Mouse (Mus musculus): ENCODE data around the gene Cyb561d1. TPM values are rescaled to one million over a fixed set of nuclear protein-coding genes. Genes with fewer than 3 reads are reported as not detected.

Cyb561d1 gene
- total RNA-seq, 1 experiment from 2014 or later, result 9.5 TPM

- ATAC-seq (replicated peaks in 1 of 2; ENCODE audit: insufficient read depth in 1 of 2, low FRiP score in 2 of 2, low TSS enrichment in 1 of 2, low read depth in 1 of 2, poor library complexity in 2 of 2, severe bottlenecking in 2 of 2), result no peak
These were observed 8.0 kb upstream of the Cyb561d1 start for GRCm38 (mm10) chr3:108209001-108209400.

- no peak for ATAC-seq (replicated peaks in 1 of 2; ENCODE audit: insufficient read depth in 1 of 2, low FRiP score in 2 of 2, low TSS enrichment in 1 of 2, low read depth in 1 of 2, poor library complexity in 2 of 2, severe bottlenecking in 2 of 2)
These were observed 5.8 kb upstream of the Cyb561d1 start for GRCm38 (mm10) chr3:108206731-108207375.

GRCm38 (mm10) chr3:108205601-108206000 is 4.6 kb upstream of the Cyb561d1 start:
- ATAC-seq (replicated peaks in 1 of 2; ENCODE audit: insufficient read depth in 1 of 2, low FRiP score in 2 of 2, low TSS enrichment in 1 of 2, low read depth in 1 of 2, poor library complexity in 2 of 2, severe bottlenecking in 2 of 2), result no peak

DNA sequence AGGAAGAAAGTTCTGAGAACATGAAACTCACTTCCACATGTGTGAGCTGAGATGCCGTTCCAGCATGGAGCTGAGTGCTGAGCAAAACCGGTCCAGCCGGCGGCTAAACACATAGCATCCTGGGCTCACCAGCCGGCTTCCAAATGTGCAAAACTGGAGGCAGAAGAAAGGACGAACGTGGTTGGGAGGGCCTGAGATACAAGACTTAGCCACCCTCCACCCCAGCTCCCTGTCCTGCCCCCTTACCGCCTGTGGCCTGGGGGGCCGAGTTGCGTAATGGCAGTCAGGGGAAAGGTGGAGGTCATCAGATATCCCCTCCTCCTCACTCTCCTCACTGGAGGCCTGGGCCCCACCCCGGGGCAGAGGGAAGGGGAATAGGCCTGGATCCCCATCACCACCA is 3.5 kb upstream of the Cyb561d1 start:
- no peak for ATAC-seq (replicated peaks in 1 of 2; ENCODE audit: insufficient read depth in 1 of 2, low FRiP score in 2 of 2, low TSS enrichment in 1 of 2, low read depth in 1 of 2, poor library complexity in 2 of 2, severe bottlenecking in 2 of 2)

DNA sequence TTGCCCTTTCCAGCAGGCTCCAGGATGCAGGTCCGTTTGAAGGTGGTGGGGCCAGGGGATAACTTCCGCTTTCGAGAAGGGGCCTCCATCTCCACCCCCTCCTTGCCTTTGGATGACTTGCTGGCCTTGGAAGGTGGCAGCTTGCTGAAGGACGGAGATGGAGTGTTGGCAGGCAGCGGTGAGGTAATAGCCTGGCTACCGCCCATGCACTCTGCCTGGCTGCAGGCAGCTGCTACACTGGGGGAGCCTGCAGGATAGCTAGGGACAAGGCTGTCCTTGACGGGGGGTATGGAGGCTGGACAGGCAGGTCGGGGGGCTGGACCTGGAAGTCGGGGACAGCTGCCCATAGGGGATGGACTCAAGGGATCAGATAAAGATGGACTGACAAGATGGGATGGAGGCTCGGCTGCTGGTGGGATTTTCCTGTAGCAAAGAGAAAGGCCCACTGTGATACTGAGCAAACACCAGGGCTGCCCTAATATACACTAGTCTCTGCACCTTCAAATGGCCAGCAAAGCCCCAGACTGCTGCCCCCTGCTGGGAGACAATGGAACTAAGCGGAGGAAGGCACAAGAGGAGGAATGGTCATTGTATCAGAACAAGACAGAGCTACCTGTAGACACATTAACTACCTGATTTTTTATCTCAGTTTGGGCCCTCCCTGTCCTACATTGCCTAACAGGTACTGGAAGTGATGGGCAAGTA is 2.8 kb upstream of the Cyb561d1 start:
- peak in 1 of 2 experiments; percentile 29; a peak in 1 of 4 replicates for ATAC-seq (replicated peaks in 1 of 2; ENCODE audit: insufficient read depth in 1 of 2, low FRiP score in 2 of 2, low TSS enrichment in 1 of 2, low read depth in 1 of 2, poor library complexity in 2 of 2, severe bottlenecking in 2 of 2)

- ATAC-seq (replicated peaks in 1 of 2; ENCODE audit: insufficient read depth in 1 of 2, low FRiP score in 2 of 2, low TSS enrichment in 1 of 2, low read depth in 1 of 2, poor library complexity in 2 of 2, severe bottlenecking in 2 of 2), result no peak
These were observed 2.2 kb upstream of the Cyb561d1 start for GRCm38 (mm10) chr3:108203212-108203611.

DNA sequence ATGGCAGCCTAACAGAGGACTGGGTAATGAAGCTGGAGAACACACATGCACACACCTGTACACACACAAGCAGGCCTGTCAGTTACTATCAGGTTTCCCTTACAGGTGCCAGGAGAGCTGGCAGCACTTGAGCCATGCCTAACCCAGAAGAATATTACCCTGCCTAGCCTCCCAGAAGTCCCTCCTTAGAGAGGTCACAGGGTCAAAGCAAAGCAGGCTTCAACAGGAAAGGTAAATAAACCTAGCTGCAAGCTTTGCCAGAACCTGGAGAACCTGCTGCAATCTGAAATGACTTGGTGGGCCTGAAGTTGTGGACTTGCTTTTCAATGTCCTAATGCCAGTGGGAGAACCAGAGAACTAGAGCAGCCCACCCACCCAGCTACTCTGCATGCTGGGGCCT is 1.5 kb upstream of the Cyb561d1 start:
- no peak for ATAC-seq (replicated peaks in 1 of 2; ENCODE audit: insufficient read depth in 1 of 2, low FRiP score in 2 of 2, low TSS enrichment in 1 of 2, low read depth in 1 of 2, poor library complexity in 2 of 2, severe bottlenecking in 2 of 2)

DNA sequence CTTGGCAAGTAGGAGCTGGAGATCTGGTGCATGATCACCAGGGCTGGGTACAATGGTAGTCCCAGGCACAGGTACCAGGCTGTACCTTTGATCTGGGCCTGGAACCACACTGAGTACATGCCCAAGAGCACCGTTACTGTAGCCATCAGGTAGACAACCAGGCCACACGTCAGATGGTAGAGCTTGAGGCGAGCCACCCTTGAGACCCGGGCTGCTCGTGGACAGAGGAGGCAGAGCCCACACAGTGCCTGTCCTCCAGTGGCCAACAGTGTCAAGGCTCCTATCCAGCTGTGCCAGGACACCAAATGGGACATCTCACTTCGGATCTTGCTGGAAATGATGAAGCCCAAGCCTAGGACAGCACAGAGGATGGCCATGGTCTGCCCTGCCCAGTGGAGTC is 1.8 kb downstream of the Cyb561d1 start:
- no peak for ATAC-seq (replicated peaks in 1 of 2; ENCODE audit: insufficient read depth in 1 of 2, low FRiP score in 2 of 2, low TSS enrichment in 1 of 2, low read depth in 1 of 2, poor library complexity in 2 of 2, severe bottlenecking in 2 of 2)

GRCm38 (mm10) chr3:108197066-108197497 is 3.9 kb downstream of the Cyb561d1 start:
- ATAC-seq (replicated peaks in 1 of 2; ENCODE audit: insufficient read depth in 1 of 2, low FRiP score in 2 of 2, low TSS enrichment in 1 of 2, low read depth in 1 of 2, poor library complexity in 2 of 2, severe bottlenecking in 2 of 2), result no peak

DNA sequence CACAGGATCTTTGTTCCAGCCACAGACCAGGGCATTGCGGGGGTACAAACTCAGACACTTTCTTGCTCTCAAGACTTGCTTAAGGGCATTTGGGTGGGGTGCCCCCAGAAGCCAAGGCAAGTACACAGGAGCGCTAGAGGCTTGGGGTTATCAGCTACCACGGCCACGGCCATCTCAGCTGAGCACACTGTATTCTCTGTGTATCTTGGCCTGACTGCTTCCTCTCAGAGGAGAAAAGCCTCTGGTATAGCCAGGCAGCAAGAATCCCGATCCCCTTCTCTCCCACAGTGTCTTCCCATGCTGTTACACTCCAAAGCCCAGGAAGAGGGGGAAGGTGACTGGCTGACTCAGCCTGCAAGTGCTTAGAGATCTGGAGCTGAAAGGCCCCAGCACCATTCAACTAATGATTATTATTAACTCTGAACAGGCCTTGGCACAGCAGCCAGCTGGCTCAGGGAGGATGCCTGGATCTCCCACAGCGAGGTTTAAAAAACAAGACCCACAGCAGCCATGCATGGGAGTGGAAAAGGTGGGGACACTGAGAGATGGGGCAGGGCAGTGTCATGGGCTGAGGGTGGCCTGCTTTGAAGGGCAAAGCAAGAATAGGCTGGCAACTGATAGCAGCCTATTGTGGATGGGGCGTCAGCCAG is 4.9 kb downstream of the Cyb561d1 start:
- ATAC-seq (replicated peaks in 1 of 2; ENCODE audit: insufficient read depth in 1 of 2, low FRiP score in 2 of 2, low TSS enrichment in 1 of 2, low read depth in 1 of 2, poor library complexity in 2 of 2, severe bottlenecking in 2 of 2), result no peak

GRCm38 (mm10) chr3:108195287-108195686 is 5.7 kb downstream of the Cyb561d1 start:
- no peak for ATAC-seq (replicated peaks in 1 of 2; ENCODE audit: insufficient read depth in 1 of 2, low FRiP score in 2 of 2, low TSS enrichment in 1 of 2, low read depth in 1 of 2, poor library complexity in 2 of 2, severe bottlenecking in 2 of 2)

DNA sequence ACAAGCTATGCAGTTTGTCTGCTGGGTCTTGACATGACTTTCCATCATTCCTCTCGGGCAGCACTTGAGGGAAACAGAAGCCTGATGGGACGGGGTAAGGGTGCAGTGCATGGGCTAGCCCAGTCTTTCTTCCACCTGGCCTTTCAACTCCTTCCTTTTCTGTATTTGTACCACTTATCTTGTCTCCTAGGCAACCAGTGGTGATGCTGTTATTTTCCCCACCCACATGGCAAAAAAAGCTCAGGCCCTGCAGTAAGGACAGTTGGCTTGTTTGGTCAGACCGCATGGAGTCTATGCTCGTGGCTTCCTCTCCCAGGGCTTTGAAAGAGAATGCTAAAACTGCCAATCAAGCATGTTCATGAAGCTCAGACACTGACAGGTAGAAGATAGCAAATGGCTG is 7.3 kb downstream of the Cyb561d1 start:
- no peak for ATAC-seq (replicated peaks in 1 of 2; ENCODE audit: insufficient read depth in 1 of 2, low FRiP score in 2 of 2, low TSS enrichment in 1 of 2, low read depth in 1 of 2, poor library complexity in 2 of 2, severe bottlenecking in 2 of 2)

DNA sequence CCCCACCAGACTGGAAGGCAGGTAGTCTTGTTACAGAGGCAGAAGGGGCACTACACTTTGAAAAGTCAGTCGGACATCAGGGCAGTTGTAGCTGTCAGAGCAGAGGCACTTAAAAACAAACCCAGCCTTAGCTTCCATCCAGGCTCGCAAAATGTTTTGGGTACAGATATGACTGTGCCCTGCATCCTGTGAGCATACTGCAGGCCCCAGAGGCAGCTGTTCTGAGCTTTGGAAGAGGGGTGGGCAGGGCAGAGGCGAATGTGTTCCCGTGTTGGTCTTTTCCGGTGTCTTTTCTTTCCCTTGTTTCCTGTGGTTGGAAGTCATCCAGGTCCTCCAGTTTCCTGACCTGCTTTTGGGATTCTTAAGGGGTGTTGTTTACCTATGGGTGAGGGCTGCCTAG is 11.1 kb downstream of the Cyb561d1 start:
- no peak for ATAC-seq (replicated peaks in 1 of 2; ENCODE audit: insufficient read depth in 1 of 2, low FRiP score in 2 of 2, low TSS enrichment in 1 of 2, low read depth in 1 of 2, poor library complexity in 2 of 2, severe bottlenecking in 2 of 2)

GRCm38 (mm10) chr3:108188716-108189490 is 12.1 kb downstream of the Cyb561d1 start:
- ATAC-seq (replicated peaks in 1 of 2; ENCODE audit: insufficient read depth in 1 of 2, low FRiP score in 2 of 2, low TSS enrichment in 1 of 2, low read depth in 1 of 2, poor library complexity in 2 of 2, severe bottlenecking in 2 of 2), result no peak

- peak; percentile 30 to 53; a peak in 3 of 4 replicates for ATAC-seq (replicated peaks in 1 of 2; ENCODE audit: insufficient read depth in 1 of 2, low FRiP score in 2 of 2, low TSS enrichment in 1 of 2, low read depth in 1 of 2, poor library complexity in 2 of 2, severe bottlenecking in 2 of 2)
These were observed 13.8 kb downstream of the Cyb561d1 start for GRCm38 (mm10) chr3:108187111-108187795.

DNA sequence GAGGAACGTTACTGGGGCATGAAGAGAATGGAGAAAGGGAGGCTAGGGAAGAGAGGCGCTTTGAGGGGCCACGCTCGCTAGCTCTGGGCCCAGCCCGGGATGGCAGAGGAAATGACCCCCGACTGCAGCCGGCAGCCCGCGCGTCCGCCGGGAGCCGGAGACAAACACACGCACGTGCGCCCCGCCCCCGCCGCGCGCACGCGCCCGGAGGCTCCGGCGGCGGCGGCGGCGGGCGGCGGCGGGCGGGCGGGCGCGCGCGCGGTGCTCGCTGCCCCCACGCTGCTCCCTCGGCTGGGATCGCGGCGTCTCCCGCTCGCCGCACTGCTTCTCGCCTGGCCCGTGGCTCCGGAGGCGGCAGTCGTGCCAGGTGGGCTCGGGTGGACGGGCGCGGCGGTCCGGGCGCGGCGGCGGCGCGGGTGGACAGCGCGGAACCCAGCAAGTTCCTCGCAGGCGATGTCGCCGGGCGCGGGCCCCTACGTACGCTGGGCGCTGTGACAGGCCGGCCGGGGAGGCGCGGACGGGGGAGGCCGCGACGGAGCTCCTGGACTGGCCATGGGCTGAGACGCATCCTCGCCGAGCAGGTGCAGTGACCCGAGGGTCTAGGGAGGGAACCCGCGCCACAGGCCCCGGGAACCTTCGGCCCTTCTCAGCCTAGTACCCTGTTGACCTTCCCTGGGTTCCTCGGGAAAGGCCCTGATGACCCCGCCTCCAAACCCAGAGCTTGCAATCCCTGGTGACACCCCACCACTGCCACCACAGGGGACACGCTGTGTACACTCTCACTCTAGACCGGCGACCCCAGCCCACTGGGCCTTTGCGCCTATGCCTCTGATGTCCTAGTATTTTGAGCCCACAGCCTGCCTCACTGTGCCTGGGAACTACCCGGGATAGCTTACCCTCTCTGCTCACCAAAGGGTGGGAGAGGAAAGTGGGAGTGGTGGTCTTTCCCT is 14.6 kb downstream of the Cyb561d1 start, which contains the start of gene Amigo1:
TSS of gene Amigo1 (plus strand) at position 238 of the 950 bp plus-strand sequence.
- ATAC-seq (replicated peaks in 1 of 2; ENCODE audit: insufficient read depth in 1 of 2, low FRiP score in 2 of 2, low TSS enrichment in 1 of 2, low read depth in 1 of 2, poor library complexity in 2 of 2, severe bottlenecking in 2 of 2), result peak in 1 of 2 experiments; percentile 15; a peak in 1 of 4 replicates

Data from hematopoietic stem cell, adult 5-6 weeks (primary cell).